Mouse (Mus musculus) lung, postnatal 0 days (tissue): ENCODE results near the gene Stk38. TPM values are rescaled to one million over a fixed set of nuclear protein-coding genes. Genes with fewer than 3 reads are reported as not detected.

Source experiments
- ATAC-seq: fragments of 200-750 bp; cut with Nextera tagmentation; 2 replicates; pipeline ENCODE4 v1.8.0; 2017; ENCODE audit warnings: moderate library complexity
- DNase-seq: peaks from one replicate; pipeline ENCODE4 v3.0.0-alpha.2; 2016; ENCODE audit warnings: low spot score
- H3K27ac ChIP-seq: fragments of 300-500 bp; sonication (generic); 2 replicates; pipeline ENCODE4 v1.5.1; 2014; ENCODE audit warnings: antibody characterized with exemption, mild to moderate bottlenecking, low read length, mixed read lengths
- H3K27me3 ChIP-seq: fragments of 300-500 bp; sonication (generic); replicated peaks from 2 replicates; pipeline ENCODE4 v1.6.1; 2014; ENCODE audit warnings: low read length, mixed read lengths; ENCODE audit not compliant: insufficient read depth
- H3K36me3 ChIP-seq: fragments of 300-500 bp; sonication (generic); 2 replicates; pipeline ENCODE4 v1.6.1; 2014; ENCODE audit warnings: low read length, mixed read lengths; ENCODE audit not compliant: insufficient read depth
- H3K4me1 ChIP-seq: fragments of 300-500 bp; sonication (generic); 2 replicates; pipeline ENCODE4 v1.6.1; 2014; ENCODE audit warnings: antibody characterized with exemption, low read depth, low read length, mixed read lengths; ENCODE audit not compliant: insufficient read depth
- H3K4me2 ChIP-seq: fragments of 300-500 bp; sonication (generic); replicated peaks from 2 replicates; pipeline ENCODE4 v1.6.1; 2014; ENCODE audit warnings: low read depth, mild to moderate bottlenecking, low read length, moderate library complexity, mixed read lengths
- H3K4me3 ChIP-seq: fragments of 300-500 bp; sonication (generic); 2 replicates; pipeline ENCODE4 v1.5.1; 2014; ENCODE audit warnings: low read depth, low read length
- H3K9ac ChIP-seq: fragments of 300-500 bp; sonication (generic); replicated peaks from 2 replicates; pipeline ENCODE4 v1.6.1; 2014; ENCODE audit warnings: low read depth, mild to moderate bottlenecking
- H3K9me3 ChIP-seq: fragments of 300-500 bp; sonication (generic); 2 replicates; pipeline ENCODE4 v1.6.1; 2016; ENCODE audit warnings: low read length, mixed read lengths
- CTCF ChIP-seq: IDR thresholded peaks from 2 replicates; pipeline ENCODE4 v1.5.1; 2016; ENCODE audit warnings: antibody characterized with exemption, mild to moderate bottlenecking
- EP300 ChIP-seq: IDR thresholded peaks from 2 replicates; pipeline ENCODE4 v1.6.1; 2016; ENCODE audit warnings: antibody characterized with exemption, mild to moderate bottlenecking, control low read depth
- WGBS: fragments of 180-500 bp; shearing (Covaris S2); extraction: QIAGEN DNeasy Blood & Tissue Kit; methylation state at CpG from one replicate; pipeline ENCODE4 v1.1.7; 2014; 5-methylcytosine and 5-hydroxymethylcytosine counted together
- polyA plus RNA-seq: library from polyadenylated mRNA; unstranded; fragments of >200 nt; fragmentation: Nextera tagmentation; extraction: Ambion mirVana; gene quantifications from 2 replicates; pipeline ENCODE4 v1.2.1, GENCODE M21; 2015

Gene Stk38
- polyA plus RNA-seq, 1 experiment from 2014 or later: 61.1 TPM

DNA sequence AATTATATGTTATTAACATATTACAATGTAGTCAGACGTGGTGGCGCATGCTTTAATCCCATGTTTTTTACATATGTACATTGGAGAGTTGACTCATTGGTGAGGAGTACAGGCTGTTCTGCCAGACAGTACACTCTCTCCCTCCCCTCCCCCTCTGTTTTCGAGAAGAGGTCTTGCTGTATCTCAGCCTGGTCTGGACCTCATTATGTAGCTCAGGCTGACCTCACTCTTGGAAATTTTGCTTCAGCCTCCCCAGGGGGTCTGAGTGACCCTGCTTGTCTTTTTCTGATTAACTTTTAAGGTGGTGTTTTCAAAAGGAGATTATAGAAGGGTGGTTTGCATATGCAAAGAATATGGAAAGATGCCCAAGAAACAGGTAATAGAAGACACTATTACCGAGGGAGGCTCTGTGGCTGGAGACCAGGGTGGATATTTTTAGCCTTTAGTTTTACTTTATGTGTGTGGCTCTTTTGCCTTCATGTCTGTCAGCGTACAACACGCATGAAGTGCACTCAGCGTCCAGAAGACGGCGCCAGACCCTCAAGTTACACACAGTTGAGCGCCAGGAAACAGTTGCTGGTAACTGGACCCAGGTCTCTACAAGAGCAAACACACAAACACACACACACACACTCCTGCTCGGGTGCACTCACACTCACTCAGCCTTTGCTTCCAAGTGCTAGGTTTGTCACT lies 10.6 kb upstream of the Stk38 start:
- DNase-seq (peak; percentile 66), ATAC-seq (peak; percentile 67)
- TF ChIP-seq CTCF: peak; percentile 73
- TF ChIP-seq EP300: peak; percentile 59; the same call in 1 of the 2 replicates
- H3K9me3 ChIP-seq: no peaks in the 10 kb centered on the region
- H3K4me2 ChIP-seq: no peak overlapping the region
- H3K27me3 ChIP-seq: no peaks in the 10 kb centered on the region
- no peaks in the 10 kb centered on the region for H3K4me1 ChIP-seq
- H3K4me3 ChIP-seq: no peak overlapping the region
- H3K9ac ChIP-seq: no peak overlapping the region
- WGBS: 48% methylated on average over 11 of the region's 11 CpGs
- no peaks in the 10 kb centered on the region for H3K36me3 ChIP-seq
- H3K27ac ChIP-seq: no peak overlapping the region

DNA sequence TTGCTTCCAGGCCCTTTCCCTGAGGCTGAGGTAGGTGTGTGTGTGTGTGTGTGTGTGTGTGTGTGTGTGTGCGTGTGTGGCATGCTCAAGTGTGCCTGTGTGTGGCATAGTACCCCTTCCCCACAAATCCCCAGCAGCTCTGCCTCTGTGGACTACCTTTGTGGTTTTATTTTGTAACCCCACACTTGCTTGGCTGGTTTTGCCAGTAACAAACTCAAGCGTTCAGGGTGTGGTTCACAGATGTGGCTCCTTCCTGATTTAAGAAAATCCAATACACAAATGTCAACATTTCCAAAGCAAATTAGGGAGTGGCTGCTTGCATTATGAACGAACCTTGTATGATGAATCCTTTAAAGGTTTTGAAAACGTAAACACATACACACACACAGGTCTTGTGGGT lies 8.9 kb upstream of the Stk38 start:
- H3K27ac ChIP-seq: no peak overlapping the region
- DNase-seq (peak; percentile 71), ATAC-seq (peak; percentile 11; the same call in 1 of the 2 replicates)
- no peaks in the 10 kb centered on the region for H3K4me1 ChIP-seq
- no peak for TF ChIP-seq CTCF
- TF ChIP-seq EP300: peak; percentile 15; the same call in 1 of the 2 replicates
- H3K9me3 ChIP-seq: no peaks in the 10 kb centered on the region
- H3K9ac ChIP-seq: no peak overlapping the region
- H3K27me3 ChIP-seq: no peaks in the 10 kb centered on the region
- no peak overlapping the region for H3K4me3 ChIP-seq
- no peak overlapping the region for H3K4me2 ChIP-seq
- H3K36me3 ChIP-seq: no peaks in the 10 kb centered on the region
- 62% methylated on average over 4 of the region's 4 CpGs for WGBS

DNA sequence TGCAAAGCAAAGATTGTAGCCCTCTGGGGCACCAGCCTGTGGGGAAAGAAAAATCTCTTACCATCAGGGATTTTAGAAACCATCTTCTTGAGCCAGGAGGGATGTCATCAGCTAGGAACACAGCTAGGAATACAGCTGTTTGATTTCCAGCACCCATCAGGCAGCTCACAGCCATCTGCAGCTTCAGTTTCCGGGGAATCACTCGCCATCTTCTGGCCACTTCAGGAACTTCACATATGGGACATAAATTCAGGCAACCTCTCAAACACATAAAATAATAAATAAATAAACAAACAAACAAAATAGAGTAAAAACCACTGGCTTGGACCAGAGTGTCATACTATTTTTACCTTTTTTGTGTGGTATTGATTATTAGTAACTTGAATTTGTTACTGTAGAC lies 7.8 kb upstream of the Stk38 start:
- TF ChIP-seq EP300: no peak
- TF ChIP-seq CTCF: peak; percentile 68
- Histone ChIP-seq H3K4me3 (no peak overlapping the region), H3K27me3 (no peaks in the 10 kb centered on the region), H3K4me2 (no peak overlapping the region), H3K9me3 (no peaks in the 10 kb centered on the region), H3K4me1 (no peaks in the 10 kb centered on the region), H3K36me3 (no peaks in the 10 kb centered on the region), H3K9ac (no peak overlapping the region), H3K27ac (no peak overlapping the region)
- WGBS: 24% methylated on average over 2 of the region's 2 CpGs
- peak; percentile 65 for DNase-seq
- no peak for ATAC-seq

DNA sequence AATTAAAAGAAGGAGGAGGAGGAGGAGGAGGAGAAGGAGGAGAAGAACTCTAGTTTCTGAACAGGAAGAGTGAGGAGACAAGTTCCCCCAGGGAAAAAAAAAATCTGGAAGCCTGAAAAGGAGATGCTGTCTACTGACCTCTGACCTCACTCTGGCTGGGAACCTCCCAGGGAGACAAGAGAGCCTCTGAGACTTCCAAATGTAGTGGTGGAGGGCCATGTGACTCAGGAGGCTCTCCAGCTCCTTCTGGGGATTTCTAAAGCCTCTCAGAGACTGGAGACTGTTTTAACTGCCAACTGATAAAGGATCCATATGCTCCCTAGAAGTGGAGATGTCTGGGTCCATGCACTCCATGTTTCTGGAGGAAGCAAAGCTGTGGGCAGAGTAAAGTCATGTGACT lies 6.4 kb upstream of the Stk38 start:
- H3K27ac ChIP-seq: no peak overlapping the region
- TF ChIP-seq CTCF: no peak
- no peak for TF ChIP-seq EP300
- DNase-seq: peak; percentile 57
- H3K4me2 ChIP-seq: no peak overlapping the region
- no peak overlapping the region for H3K4me3 ChIP-seq
- ATAC-seq: peak; percentile 13; the same call in 1 of the 2 replicates
- no peak overlapping the region for H3K9ac ChIP-seq
- H3K9me3 ChIP-seq: no peaks in the 10 kb centered on the region
- no peaks in the 10 kb centered on the region for H3K36me3 ChIP-seq
- no peaks in the 10 kb centered on the region for H3K27me3 ChIP-seq
- H3K4me1 ChIP-seq: no peaks in the 10 kb centered on the region

DNA sequence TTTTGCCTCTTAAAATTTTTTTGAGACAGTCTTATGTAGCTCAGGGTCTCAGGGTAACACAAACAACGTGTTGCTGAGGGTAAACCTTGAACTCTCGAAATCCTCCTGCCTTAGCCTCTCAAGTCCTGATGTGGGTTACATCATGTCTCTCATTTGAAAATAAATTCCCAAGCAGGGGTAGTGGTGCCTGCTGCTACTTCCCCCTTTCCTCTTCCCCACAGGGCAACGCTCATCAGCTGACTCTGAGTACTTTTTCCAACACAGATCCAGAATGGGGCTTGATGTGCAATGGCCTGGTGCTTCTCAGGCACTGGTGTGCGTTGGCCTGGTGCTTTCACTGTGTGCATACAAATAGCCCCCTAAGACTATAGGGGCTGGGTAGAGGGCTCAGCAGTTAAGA lies 1.4 kb upstream of the Stk38 start:
- Histone ChIP-seq H3K4me3 (no peak overlapping the region), H3K27me3 (no peaks in the 10 kb centered on the region), H3K9me3 (no peaks in the 10 kb centered on the region), H3K4me1 (no peaks in the 10 kb centered on the region), H3K27ac (no peak overlapping the region), H3K4me2 (no peak overlapping the region), H3K36me3 (no peaks in the 10 kb centered on the region), H3K9ac (no peak overlapping the region)
- ATAC-seq (no peak), DNase-seq (peak; percentile 11)
- TF ChIP-seq EP300 (no peak), CTCF (no peak)
- WGBS: 73% methylated on average over 4 of the region's 4 CpGs

DNA sequence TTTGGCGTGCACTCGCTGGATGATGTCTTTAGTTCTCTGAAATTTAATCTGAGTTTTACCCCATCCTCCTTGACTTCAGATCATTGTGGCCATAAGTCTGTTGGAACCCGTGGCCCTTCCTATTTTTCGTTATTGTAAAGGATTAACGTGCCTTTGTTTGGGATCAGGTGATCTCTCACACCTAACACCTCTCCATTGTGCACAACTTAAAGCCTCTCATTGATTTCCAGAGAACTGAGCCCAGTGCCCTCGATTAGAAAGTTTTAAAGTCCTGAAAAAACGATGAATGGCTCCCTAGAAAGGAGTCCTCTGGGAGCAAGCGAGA lies 493 bp upstream of the Stk38 start:
- Histone ChIP-seq H3K27me3 (no peaks in the 10 kb centered on the region), H3K4me3 (peak overlapping the region; percentile 89), H3K9ac (peak overlapping the region; percentile 88; the same call in 1 of the 2 replicates), H3K4me1 (no peaks in the 10 kb centered on the region), H3K4me2 (peak overlapping the region; percentile 84), H3K9me3 (no peaks in the 10 kb centered on the region), H3K36me3 (no peaks in the 10 kb centered on the region), H3K27ac (peak overlapping the region; percentile 93)
- DNase-seq (no peak), ATAC-seq (no peak)
- 18% methylated on average over 8 of the region's 8 CpGs for WGBS
- peak; percentile 6; the same call in 1 of the 2 replicates for TF ChIP-seq EP300
- no peak for TF ChIP-seq CTCF

DNA sequence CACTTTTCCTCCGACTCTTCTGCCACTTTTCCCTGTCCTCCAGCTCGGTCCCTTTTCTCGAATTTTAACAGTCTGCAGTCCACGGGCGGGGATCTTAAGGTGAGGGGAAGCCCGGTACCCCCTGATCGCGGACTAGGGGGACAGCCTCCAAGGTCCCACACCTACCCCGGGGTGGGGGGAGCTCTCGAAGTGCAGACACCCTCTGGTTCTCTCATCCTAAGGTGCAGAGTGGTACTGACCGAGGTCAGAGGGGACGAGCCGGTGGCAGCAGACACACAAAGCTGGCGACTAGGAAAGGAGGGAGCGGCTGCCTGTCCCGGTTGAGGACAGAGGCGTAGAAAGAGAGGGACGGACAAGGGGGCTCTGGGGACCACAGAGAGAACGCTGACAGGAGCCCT lies 553 bp downstream of the Stk38 start:
- TF ChIP-seq EP300: no peak
- no peak for TF ChIP-seq CTCF
- Histone ChIP-seq H3K9me3 (no peaks in the 10 kb centered on the region), H3K4me1 (no peaks in the 10 kb centered on the region), H3K36me3 (no peaks in the 10 kb centered on the region), H3K9ac (peak overlapping the region; percentile 88), H3K4me3 (peak overlapping the region; percentile 89), H3K27ac (peak overlapping the region; percentile 93), H3K4me2 (peak overlapping the region; percentile 84), H3K27me3 (no peaks in the 10 kb centered on the region)
- no peak for DNase-seq
- ATAC-seq: no peak; the same call in 1 of the 2 replicates
- WGBS: 1% methylated on average over 19 of the region's 19 CpGs
